Mouse (Mus musculus) heart, postnatal 10 days (tissue): ENCODE data around the gene Ctse. TPM values are rescaled to one million over a fixed set of nuclear protein-coding genes. Genes with fewer than 3 reads are reported as not detected.
"Not testable (repeated sequence)": the region's sequence is repeated elsewhere in the genome, so short reads cannot be mapped to it uniquely, and the experiment has no call there.

Experiments
- DNase-seq, 2 experiments: peaks; one replicate each; pipeline ENCODE4 v3.0.0; 2021
- intact Hi-C: fragments of 180-260 bp; cut with DNase I; formaldehyde crosslinking; loops from one replicate; pipeline ENCODE4 v1.15.1; 2025
- total RNA-seq, 2 experiments: library from RNA; stranded (reverse); gene quantifications; 2 replicates each; pipeline ENCODE4 v1.2.3; 2021

Ctse gene
- 1 to 10 TPM; 1.1 to 2.1 TPM for total RNA-seq

DNA sequence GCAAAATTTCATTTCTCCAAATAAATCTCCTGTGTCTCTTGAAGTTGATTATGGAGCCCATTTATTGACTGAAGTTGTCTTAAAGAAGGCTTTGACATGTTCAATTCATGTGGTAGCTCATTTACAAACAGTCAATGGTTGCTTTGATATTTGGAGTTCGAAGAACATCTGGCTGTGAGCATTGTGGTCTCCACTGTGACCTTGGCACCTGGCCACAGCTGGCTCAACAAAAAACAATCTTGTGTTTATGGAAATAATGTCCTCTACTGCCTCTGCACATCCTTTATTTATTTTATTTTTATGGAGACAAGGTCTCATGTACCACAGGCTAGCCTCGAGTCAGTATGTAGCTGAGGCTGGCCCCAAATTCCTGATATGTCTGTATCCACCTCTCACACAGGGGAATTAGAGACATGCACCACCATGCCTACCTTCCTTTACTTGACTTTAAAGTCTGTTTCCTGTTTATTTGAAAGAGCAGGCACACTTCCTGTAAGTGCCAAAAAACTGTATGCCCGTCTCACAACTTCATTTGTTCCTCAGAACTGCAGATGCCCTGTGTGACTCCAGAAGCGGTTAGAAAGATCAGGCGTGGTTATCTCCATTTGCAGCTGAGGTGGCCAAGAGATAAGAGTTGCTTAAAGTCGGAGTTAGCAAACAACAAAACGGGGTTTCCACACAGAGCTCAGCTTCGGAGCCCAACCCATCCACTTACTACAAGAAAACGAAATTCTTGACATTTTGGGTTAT lies at the start of gene Ctse:
TSS of gene Ctse (plus strand) at position 516 of the 750 bp plus-strand sequence.
- DNase-seq = peak in 1 of 2 experiments; percentile 7
- intact Hi-C loops = no loop called here

DNA sequence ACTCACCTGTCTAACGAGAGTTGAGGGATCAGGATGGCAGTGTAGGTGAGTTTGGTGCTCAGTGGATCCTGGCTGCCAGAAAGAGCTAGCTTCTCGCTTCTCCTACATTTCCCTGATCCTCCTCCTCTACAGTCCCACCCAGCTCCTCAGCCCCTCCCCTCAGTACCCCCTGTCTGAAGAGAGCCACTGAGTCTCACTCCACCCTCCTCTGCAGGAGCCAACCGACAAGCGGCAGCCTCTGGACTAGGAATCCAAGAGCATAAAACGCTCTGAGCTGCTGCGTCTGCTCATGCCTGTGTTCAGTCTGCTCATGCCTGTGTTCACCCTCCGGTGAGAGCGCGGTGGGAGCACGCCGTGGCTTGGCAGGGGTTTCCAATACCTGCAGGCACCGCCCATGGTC lies 39.2 kb upstream of the Ctse start, which contains the start of gene Avpr1b:
TSS of gene Avpr1b (plus strand) at position 335 of the 400 bp plus-strand sequence.
- intact Hi-C loops = no loop called here
- no peak for DNase-seq

DNA sequence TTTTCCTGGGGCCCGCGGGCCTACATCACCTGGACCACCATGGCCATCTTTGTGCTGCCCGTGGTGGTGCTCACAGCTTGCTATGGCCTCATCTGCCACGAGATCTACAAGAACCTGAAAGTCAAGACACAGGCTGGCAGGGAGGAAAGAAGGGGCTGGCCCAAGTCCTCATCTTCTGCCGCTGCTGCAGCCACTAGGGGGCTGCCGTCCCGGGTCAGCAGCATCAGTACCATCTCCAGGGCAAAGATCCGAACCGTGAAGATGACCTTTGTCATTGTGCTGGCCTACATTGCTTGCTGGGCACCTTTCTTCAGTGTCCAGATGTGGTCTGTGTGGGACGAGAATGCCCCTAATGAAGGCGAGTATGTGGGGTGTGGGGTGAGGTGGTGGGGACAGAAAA lies 37.8 kb upstream of the Ctse start:
- DNase-seq = no peak
- intact Hi-C loops = no loop called here

DNA sequence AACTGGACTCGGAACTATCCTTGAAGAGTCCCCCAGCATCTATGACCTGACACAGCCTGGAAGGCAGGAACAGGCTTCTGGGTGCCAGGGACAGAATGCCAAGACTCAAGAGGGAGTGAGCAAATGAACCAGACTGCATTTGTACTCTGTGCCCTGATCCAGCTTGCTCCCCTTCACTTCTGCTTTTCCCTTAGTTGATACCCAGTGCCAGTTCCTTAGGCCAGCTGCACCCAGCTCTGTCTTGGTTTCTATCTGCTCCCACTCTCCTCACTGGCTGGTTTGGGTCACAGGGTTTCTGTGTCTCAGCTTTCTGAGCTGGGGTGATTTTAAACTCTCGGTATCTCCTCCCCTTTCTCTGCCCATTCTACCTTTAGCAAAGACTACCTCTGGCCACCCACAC lies 31.4 kb upstream of the Ctse start:
- DNase-seq = no peak
- intact Hi-C loops = no loop called here

DNA sequence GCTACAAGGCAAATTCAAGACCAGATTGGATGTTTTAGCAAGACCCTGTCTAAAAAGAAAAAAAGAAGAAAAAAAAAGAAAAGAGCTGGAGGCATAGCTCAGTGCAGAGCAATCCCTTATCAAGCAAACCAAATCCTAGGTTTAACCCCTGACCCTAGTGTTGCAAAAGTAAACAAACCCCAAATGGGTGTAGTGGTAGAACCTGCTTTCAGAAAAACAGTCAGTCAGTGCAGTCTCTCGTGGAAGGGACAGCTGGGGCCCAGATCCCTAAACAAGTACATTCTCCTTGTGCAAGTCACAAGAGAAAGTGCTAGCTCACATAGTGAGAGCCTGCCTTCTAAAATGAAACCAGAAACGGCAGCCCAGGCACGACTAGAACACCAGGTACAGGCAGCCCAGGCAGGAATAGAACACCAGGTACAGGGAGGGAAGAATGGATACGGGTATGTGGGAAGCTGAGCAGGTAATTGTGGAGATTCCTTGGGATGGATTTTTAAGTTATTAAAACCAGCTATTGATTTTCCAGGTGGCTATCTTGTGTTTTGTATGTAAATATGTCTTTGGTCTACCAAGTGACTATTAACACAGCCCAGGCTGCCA lies 25.4 kb upstream of the Ctse start:
- DNase-seq = no peak
- intact Hi-C loops = loop anchor here (1.0 to 10.0 kb wide), 3 partner anchors 46 to 152 kb away; no protein-coding TSS in a partner anchor

DNA sequence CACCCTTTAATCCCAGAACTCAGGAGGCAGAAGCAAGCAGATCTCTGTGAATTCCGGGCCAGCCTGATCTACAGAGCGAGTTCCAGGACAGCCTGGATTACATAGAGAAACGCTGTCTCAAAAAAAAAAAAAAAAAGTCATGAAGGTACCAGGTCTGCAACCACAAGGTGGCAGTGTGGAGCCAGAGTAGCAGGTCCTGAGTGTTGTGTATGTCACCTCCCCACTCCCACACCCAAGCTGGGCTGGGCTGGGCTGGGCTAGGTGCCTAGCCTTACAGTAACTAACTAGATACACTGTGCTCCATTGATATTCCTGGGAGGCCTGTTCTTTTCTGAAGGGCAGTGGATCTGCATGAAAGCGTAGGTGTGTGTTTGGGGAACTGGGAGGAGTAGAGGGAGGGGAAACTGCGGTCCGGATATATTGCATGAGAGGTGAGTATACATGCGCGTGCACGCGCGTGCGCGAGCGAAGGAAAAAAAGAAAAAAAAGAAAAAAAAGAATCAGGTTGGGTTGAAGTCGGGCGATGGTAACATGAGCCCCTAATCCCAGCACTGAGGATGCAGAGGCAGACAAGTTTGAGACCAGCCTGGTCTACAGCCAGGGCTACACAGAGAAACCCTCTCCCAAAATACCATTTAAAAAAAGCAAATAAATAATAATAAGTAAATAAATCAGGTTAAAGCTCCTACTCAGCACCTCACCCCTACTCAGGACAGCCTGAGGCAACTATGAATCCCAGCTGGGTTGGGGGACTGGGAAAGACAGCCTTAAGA lies 24.6 kb upstream of the Ctse start:
- intact Hi-C loops = loop anchor here (1.0 to 10.0 kb wide), 3 partner anchors 45 to 151 kb away; no protein-coding TSS in a partner anchor
- peak; percentile 74 to 90 for DNase-seq

DNA sequence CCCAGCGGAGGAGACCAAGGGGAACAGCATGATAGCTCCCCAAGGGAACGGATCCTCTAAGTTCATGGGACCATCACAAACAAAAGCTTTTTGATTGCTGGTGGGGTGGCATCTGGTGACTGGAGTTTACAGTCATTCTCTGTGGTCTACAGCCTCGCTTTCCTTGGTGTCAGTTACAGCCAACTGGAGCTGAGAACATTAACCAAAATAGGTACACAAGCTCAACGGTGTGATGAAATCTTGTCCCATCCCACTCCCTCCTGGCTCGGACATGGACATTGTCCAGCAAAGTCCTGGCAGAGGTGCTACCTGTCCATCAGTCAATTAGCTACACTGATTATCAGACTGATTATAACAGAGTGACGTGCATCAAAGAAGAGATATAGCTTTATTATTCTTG lies 23.5 kb upstream of the Ctse start:
- intact Hi-C loops = loop anchor here (5.0 to 10.0 kb wide), 2 partner anchors 93 to 150 kb away; no protein-coding TSS in a partner anchor
- DNase-seq = no peak

DNA sequence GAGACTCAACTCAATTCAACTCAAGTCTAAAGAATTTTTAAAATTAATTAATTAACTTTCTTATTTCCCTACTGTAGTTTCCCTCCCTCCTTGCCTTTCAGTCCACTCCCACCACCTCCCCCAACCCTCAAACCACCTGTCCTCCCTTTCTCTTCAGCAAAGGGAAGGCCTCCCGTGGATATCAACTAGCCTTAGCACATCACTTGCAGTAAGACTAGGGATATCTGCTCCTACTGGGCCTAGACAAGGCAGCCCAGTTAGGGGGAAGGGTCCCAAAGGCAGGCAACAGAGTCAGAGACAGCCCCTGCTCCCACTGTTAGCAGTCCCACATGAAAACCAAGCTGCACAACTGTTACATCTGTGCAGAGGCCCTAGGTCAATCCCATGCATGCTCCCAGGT lies 22.0 kb upstream of the Ctse start:
- intact Hi-C loops = loop anchor here (10.0 kb wide), 1 partner anchor 149 kb away; no protein-coding TSS in a partner anchor
- no peak for DNase-seq

DNA sequence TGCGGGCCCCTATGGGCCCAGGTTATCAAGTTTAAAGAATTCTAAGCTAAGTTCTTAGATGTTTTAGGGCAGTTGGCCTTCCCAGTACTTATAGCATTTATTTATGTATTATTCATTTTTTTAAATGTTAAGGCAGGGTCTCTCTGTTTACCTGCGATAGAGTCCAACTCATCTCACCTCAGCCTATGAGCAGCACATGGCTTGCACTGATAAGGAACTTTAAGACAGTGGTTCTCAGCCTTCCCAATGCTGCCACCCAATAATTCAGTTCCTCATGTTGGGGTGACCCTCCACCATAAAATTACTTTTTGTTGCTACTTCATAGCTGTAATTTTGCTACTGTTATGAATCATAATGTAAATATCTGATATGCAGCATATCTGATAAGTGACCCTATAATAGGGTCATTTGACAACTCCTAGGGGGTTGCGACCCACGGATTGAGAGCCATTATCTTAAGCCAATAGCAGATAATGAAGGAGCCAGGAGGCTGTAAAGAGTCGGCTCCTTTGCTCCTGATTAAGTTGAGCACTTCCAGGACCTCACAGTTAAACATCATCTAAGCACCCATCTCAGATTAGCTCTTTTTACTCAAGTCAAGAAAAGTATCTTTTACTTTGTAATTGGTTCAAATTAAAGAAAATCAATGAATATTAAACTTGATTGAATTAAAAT lies 21.4 kb upstream of the Ctse start:
- DNase-seq = no peak
- intact Hi-C loops = loop anchor here (10.0 kb wide), 1 partner anchor 148 kb away; no protein-coding TSS in a partner anchor

DNA sequence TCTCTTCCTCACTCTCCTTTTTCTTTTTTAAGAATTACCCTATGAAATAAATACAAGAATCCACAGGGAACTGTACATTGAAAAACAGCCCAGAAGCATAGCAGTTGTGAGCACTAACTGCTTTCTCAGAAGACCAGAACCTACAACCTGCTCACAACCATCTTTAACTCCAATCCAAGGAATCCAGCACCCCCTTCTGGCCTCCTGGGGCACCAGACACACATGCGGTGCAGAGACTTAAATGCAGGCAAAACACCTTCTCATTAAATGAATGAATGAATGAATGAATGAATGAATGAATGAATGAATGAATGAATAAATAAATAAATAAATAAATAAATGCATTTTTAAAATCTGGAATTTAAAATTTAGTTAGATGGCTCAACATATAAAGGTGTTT lies 19.5 kb upstream of the Ctse start:
- intact Hi-C loops = loop anchor here (10.0 kb wide), 1 partner anchor 146 kb away; no protein-coding TSS in a partner anchor
- DNase-seq = no peak

DNA sequence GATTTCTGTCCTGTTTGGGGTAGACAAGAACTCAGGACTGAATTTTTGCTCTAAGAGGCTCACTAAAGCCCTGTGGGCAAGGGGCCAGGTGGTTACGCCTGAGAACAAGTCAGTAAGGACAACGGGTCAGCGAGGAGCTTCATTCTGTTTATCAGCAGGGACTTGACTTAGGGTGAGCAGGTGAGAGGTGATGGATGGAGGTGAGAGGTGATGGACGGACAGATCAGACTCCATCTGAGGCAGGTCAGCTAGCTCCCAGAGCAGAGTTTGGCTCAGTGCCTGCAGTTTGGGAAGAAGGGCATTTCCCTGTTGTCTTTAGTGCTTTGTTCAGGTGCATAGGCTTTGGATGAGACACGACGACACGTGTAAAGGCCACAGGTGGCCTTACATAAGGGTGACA lies 18.8 kb upstream of the Ctse start:
- intact Hi-C loops = loop anchor here (10.0 kb wide), 1 partner anchor 145 kb away; no protein-coding TSS in a partner anchor
- no peak for DNase-seq

DNA sequence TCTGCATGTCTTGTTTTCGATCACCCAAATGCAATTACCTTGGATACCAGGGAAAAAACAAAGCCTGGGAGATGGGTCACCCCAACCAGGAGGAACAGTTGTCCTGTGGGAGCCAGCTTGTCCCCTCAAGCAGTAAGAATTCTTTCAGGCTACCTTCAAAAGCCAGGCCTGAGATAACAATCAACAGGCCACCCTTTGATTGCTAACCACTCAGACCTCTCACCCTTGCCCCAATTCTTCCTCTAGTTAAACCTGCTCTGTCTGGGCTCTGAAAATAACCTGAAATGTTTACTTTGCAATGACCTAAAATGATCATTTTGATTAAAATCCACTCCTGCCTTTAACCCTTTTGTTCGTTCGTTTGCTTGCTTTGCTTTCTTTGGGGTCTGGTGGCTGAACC lies 14.5 kb upstream of the Ctse start:
- no peak for DNase-seq
- intact Hi-C loops = no loop called here

DNA sequence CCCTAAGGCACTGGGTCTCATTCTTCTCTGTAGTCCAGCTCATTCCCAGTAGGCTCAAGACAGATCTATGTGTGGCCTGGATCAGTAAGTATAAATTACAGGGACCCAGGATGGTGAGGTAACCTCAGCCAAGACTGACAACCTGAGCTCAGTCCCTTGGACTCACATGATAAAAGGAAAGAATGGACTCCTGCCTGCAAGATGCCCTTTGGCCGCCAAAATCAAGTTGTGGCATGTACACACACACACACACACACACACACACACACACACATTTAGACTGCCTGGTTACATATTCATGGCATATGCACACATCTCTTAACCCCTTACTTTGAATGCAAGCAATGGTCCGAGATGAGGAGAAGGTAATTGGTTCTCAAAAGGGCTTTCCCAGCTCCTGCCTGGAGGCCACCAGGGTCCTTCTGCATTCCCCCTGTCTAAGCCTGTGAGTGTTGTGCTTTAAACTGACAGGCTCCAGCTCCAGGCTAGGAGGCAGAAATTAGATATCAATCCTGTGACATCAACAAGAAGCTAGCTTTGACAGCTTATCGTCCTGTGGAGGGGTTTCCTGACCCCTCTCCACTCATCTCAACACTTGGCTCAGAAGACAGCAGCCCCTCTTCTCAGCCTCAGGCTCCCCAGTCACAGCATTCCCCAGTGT lies 13.8 kb upstream of the Ctse start:
- no peak for DNase-seq
- intact Hi-C loops = no loop called here

DNA sequence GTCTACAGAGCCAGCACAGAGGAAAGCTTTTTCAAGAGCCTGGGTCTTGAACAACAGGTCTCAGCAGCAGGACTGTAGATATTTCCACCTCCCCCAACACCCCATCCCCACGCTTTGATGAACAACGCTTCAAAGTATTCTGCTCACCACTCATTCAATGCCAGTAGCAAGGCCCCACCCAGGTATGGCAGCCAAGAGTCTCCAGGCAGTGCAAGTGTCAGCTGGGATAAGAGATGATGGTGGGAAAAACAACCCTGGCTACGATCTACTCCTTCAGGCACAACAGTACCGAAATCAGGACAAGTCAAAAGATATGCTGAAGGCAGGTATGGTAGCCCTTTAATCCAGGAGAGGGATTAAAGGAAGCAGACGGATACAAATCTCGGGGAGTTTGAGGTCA lies 11.9 kb upstream of the Ctse start:
- DNase-seq = no peak
- intact Hi-C loops = no loop called here

DNA sequence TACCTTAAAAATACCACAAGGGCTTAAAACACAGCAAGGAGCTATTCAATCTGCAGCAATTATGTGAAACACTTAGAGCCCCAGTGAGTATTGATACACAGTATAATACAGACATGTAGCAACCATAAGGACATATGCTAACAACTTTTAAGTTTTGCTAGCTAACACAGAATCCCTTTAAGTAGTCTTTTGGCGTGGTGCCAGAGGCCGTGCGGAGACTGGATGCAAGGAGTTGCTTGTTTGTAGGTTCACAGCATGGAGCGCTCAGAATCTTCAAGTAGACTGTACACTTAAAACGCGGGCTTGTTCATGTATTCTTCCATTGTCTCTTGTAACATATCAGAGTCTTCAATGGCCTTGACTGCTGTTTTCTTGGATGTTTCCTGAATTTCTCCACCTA lies 5.9 kb upstream of the Ctse start:
- DNase-seq, intact Hi-C loops: not testable (repeated sequence)

DNA sequence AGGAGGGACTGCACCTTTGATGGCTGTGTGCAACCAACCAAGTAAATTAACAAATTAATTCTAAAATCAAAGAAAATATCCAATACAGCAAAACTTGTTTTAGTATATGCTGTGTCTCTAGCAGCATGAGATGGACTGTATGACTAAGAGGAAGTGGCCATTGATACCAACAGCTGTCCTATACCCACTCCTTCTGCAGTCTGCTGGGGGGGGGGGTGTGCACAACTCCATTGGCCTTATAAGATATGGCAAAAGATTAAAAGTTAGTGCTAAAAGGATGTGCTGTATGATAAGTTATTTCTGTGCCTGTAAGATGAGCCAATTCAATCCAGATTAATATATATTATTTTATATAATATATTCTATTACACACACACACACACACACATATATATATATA lies 3.6 kb upstream of the Ctse start:
- intact Hi-C loops = no loop called here
- no peak for DNase-seq

DNA sequence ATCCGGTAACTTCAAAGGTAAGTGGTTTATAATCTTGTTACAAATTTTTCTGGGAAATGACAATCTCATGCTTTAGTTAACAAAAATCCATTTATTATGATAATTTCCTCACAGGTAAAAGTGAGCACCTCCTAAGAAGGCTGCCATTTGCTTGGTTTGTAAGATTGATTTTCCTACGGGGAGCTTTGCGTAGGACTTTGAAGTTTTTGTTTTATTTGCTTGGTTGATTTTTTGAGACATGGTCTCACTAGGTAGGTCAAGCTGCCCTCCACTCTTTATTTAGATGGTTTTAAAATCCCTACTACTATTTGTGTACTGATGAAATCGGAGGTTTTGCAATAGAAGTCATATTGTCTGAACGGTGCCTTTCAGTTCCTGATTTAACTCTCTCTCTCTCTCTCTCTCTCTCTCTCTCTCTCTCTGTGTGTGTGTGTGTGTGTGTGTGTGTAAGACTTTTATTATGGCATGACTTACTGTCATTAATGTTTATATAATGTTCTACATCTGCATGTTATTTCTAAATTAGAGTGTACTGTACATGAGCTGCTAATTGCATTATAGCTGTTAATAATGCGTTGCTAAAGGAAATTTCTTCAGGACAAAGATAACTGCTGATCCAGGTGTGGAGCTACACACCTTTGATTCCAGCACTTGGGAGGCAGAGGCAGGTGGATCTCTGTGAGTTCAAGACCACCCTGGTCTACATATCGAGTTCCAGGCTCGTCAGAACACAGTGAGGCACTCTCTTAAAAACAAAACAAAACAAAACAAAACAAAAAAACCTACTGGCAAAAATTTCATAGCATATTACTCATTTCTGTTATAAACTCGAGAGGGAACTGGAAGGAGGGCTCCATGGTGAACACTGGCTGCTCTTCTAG lies 675 bp downstream of the Ctse start:
- intact Hi-C loops = no loop called here
- DNase-seq = no peak

DNA sequence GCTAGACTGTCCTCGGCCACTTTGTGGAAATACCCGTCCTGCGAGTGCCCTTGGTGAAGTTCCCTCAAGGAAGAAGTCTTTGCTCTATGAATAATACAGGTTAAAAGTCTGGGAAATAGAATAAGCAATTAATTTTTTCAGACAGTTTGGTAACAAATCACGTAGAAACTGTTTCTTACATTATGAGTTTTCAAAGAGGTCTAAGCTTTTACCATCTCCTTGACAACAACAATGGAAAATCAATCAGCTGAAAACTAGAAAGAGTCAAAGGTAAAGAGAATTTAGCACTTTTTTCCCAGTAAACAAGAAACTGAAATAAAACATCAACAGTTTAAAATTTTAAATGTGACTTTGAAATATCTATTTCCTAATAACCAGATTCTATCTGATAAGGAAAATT lies 2.0 kb downstream of the Ctse start:
- intact Hi-C loops = no loop called here
- no peak for DNase-seq

DNA sequence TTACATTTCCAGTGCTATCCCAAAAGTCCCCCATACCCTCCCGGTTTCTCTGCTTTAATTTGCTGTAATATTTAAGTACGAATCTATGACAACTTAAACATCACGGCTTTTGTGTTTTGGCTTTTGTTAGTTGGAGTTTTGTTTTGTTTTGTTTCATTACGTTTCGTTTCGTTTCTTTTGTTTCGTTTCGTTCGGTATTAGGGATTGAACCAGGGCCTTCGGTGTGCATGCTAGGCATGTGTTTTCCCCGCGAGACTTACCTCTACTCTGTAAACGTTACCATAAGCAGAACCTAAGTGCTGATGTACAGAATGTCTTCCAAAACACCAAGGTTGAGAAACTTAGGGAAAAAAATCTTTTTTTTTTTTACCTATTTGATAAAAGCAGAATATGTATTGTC lies 3.5 kb downstream of the Ctse start:
- intact Hi-C loops = no loop called here
- no peak for DNase-seq
